Mouse (Mus musculus): Measurements from ENCODE around the gene Emd. TPM values are rescaled to one million over a fixed set of nuclear protein-coding genes. Genes with fewer than 3 reads are reported as not detected.
A peak's percentile ranks its signal among the peaks of the same experiment; 100 is the strongest.

Gene Emd
- total RNA-seq, 2 experiments from 2014 or later: 33.0 to 35.6 TPM

DNA sequence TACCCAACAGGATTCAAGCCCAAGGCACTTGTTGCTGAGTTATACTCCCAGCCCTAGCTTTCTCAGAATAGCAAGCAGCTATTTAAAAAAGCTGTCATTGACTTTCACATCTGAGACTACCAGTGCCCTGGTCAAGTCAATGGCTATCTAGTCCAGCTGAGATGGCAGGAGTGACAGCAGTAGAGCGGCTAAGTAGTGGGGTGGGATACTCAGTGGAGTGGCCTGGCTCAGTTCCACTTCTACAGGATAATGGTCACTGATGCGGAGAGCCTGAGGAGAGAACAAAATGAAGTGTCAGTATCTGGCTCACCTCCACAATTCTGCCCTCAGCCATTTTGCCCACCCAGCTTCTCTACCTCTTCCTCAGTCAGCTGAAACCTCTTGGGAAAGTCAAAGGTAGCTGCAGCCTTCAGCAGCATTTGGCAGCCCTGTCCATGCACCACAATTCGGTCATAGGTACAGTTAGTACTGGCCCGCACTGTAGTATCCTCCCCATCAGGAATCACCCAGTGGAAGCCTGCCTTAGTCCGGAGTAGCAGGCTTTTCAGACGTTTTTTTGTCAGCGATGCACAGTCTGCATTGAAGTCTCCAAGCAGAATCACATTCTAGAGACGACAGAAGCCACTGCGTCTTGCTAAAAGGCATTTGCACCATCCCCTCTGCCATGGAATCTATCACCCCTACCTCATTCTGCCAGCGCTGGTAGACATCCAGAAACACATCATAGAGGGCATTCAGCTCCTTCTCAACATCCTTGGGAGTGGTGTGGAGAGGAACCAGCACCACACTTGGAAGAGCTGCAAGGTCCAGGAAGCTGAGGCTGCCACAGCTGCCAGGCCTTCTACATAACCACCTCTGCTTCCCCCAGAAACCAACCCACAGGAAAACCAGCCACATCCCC lies 19.2 kb downstream of the Emd start:
- DNase-seq: no peak

DNA sequence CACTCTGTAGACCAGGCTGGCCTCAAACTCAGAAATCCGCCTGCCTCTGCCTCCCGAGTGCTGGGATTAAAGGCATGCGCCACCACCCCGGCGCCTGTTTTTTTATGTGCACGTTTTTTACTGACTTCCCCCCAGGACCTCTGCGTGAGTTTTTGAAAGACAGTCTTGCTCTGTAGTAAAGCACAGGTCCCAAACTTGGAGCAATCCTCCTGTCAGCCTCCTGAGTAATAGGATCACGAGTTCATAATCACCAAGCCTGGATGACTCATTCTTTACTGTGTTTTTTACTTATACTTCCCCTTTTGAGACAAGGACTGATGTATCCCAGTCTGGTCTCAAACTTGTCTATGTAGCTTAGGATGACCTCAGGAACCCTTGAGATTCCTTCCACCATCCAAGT lies 23.4 kb downstream of the Emd start:
- no peak for DNase-seq

DNA sequence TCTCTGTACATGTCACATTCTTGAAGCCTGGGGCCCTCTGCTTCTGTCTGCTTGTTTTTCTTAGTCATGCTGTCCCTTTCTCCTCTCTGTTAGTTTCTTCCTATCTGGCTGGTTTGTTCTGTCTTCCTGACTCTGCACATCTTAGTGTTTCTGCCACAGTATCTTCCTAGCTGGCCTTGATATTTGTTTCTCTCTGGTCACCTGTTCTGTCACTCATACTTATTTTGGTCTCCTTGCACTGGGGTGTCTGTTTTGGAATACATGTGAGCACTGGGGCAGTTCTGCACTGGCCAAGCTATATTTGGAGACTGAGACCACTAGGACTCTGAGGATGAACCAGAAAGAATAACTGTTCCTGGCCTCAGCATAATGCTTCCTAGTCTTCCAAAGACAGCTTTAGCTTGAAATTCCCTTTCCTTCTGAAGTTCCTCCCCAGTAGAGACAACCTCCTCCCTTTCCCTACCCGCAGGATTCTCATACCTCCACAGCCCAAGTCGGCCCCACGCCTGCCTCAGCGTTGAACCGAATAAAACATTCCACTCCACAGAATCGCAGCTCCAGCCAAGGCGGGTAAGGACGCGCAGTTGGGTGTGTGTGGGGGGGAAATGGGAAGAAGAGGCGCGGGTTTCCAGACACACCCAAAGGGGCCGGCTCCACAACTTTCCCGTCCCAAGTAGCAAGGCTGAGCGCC lies 26.7 kb downstream of the Emd start:
- DNase-seq: no peak

DNA sequence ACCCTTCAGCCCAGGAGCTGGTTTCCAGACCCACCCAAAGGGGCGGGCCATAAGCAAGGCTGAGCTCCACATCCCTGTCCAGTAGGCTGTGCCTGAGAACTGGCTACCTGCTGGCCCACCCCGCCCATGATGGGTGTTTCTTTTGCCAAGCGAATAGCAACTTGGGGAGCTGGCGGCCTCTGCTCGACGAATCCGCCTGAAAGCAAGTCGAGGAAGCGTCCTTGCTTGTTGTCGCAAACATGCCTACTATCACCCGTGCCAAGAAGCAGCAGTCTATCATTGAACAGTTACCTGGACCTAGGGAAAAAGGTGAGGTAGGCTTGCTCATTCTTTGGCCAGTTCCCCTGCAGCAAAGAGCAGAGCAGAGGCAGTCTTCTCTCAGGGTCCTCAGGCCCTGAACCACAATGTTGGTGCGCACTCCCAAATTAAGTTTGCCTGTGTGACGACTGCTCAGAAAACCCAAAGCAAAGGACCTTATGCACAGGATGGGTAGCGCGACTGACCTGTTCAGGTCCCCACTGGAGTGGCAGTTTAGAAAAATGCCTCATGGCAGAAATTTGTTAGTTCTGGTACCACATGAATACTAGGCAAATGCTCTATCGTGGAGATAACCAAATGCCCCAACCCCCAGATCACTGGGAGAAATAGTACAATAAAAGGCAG lies 27.4 kb downstream of the Emd start, which contains the start of the genes Taz and Dnase1l1:
Taz (plus strand) TSS at position 181 of the 663 bp plus-strand sequence.
Dnase1l1 (minus strand) TSS at position 606 of the 663 bp plus-strand sequence.
- DNase-seq: peak in 1 of 2 experiments; percentile 25

DNA sequence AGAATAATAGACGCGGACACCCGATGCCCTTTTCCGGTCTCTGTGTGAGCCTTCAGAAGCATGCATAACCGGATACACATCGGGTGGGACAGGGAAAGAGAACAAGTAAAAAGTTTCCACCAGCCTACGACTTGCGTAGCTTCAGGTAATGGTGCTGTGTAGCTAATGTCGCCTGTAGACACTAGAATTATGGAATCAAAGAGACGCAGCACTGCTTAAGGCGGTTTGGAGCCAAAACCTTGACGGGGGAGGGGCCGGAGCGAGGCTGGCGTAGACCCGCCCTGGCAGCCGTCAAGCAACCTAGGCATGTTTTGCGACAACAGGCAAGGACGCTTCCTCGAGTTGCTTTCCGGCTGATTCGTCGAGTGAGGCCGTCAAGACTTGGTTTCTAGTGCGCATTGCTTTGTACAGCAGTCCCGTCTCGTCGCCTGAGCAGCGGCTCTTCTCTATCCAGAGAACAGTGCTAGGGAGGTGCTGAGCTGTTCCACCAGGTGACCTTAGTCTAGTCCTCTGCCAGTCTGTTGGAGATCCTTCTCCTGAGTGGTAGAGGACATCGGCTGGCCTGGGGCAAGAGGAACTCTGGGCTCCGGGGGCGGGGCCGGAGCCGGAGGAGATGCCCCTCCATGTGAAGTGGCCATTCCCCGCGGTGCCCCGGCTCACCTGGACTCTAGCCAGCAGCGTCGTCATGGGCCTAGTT lies 28.1 kb downstream of the Emd start:
- DNase-seq: peak; percentile 80

DNA sequence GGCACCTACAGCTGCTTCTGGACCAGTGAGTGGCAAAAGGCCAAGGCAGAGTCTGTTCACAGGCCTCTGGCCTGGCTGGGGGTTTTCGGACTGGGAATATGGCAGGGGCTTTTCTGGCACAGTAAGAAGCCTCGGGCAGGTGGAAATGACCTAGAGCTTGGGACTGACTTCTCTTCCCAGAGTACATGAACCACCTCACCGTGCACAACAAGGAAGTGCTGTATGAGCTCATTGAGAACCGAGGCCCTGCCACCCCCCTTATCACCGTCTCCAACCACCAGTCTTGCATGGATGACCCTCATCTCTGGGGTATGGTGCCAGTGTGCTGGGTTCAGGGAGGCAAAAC lies 28.6 kb downstream of the Emd start:
- no peak for DNase-seq

DNA sequence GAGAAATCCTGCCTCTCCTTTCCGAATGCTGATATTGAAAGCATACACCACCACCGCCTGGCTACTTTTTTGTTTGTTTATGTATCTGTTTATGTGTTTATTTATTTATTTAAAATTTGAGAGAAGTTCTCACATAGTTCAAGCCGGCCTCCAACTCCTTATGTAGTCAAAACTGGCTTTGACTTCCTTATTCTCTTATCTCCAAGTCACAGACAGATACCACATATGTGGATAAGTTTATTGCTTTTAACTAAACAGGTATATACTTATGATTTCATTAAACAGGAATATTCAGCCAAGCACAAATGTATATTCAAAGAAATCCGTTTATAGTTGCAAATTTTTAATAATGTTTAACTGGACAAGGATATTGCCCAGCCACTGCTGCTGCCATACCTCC lies 38.9 kb downstream of the Emd start:
- no peak for DNase-seq

DNA sequence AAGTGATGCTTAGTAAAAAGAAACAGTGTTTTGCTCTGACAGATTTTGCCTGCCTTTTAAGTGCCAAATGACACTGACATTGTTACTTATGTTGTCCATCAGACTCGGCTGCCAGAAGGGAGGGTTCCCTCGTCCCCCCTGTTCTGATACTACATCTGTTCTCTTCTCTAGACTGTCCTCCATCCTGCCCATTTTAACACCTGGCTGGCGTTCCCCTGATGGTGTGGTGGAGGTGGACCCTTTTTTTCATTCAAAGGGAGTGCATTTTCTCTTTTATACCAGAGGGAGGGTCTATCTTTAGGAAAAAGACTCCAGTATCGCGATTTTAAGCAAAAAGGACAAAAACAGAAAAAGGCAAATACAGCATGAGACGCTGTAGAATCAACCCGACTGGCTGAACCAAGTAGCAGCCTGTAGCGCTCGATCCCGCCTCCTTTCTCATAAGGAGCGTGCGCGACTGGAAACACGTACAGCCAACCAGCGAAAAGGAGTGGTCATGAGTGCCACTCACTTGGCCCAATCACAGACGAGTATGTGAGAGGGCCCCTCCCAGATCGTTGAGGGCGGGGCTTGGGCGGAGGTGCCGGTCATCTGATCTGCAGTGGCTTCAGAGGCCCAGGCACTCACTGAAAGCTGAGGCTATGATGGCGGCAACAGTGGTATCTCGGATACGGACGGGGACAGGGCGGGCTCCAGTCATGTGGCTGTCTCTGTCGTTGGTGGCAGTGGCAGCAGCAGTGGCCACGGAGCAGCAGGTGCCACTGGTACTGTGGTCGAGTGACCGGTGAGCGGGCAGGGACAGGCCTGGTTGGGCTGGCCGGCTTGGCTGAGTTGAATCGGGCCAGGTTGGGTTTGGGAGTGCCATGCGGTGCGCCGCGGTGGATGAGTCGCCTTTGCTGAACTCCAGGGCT lies 42.3 kb downstream of the Emd start, which contains the start of gene Atp6ap1:
Atp6ap1 (plus strand) TSS at position 560 of the 911 bp plus-strand sequence.
- DNase-seq: peak; percentile 91 to 92

DNA sequence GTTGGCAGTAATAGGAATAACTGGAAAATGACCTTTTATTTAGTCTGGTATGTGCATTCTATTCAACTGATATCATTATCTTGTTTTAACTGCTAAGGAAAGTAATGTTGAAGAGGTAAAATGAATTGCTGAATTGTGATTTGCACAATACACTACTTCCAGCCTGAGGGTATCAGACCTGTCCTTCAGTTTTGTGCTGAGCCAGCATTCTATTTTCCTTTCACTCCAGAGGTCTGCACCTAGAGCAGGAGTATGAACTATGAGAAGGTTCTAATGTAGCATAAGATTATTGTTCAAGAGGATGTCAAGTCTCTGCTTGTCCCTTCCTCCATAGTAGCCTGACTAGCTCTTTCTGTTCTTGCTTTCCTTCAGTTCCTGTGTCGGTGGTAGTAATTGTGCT lies 43.9 kb downstream of the Emd start:
- DNase-seq: no peak

DNA sequence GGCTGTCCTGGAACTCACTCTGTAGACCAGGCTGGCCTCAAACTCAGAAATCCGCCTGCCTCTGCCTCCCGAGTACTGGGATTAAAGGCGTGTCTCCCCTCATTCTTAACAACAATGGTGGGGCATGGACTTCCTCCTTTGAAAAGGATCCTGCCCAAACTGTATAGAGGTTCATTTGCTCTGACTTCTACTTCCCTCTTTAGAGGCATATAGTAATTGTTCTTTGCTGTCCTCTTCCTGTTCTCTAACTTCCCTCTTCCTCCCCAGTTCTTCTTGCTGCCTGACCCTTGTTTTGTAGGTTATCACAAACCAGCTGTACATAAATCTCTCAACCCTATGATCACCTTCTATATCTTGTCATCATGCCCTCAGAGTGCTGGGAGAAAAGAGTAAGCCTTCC lies 45.2 kb downstream of the Emd start:
- DNase-seq: no peak

DNA sequence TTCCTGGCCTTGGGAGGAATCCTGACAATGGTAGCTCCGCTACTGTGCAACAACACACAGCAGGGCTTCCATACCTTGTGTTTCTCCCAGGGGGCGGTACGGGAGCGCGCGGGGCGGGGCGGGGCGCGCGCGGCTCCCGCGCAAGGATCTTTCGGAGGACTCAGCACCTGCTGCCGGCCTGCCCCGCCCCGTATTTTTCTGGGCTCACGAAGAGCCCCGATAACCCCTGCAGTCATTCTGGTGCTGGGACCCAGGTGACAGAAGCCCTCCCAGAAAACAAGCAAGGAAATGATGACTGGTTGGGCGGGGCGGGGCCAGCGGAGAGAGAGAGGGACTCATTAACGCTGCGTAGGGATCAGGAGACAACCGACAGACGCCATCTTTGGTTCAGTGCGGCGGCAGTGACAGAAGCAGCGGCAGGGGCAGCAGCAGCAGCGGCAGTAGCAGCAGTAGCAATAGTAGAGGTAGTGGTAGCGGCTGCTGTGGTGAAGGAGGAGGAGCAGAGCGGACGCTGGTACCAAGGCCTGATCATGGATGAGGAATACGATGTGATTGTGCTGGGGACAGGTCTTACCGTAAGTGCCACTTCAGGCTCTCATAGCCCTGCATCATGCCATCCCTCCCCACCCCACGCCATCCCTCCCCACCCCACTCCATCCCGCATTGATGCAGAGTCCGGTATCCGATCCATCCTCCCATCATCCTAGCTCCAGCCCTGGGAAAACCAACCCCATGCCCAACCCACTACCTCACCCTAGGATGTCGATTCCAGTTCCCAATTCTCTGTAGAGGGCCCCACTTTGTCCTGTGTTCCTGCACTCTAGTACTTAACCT lies 50.6 kb downstream of the Emd start, which contains the start of gene Gdi1:
Gdi1 (plus strand) TSS at position 132 of the 834 bp plus-strand sequence.
- DNase-seq: peak; percentile 68 to 69

Small RNA genes within 50 kb of the gene (microRNA-seq; reads per million reads assigned to microRNA genes)
- 0 reads per million in 2 experiments for gene Mir7091

Other genes starting within 250 kb of the Emd start
- 10 to 100 TPM; 48.3 to 59.9 TPM for gene Irak1, start 230.8 kb upstream of the Emd start, total RNA-seq (2021)
- gene Opn1mw, start 127.2 kb upstream of the Emd start, total RNA-seq (2021): 1 to 10 TPM; 1.1 TPM
- 10 to 100 TPM; 88.1 to 92.4 TPM for gene Mecp2, start 119.3 kb upstream of the Emd start, total RNA-seq (2021)
- gene Tex28, start 86.8 kb upstream of the Emd start, total RNA-seq (2021): not detected
- not detected for gene Tktl1, start 77.4 kb upstream of the Emd start, total RNA-seq (2021)
- gene Flna, start 4.9 kb upstream of the Emd start, total RNA-seq (2021): 10 to 100 TPM; 75.2 to 93.2 TPM
- 100 to 1,000 TPM; 191 to 202 TPM for gene Rpl10, start 16.1 kb downstream of the Emd start, total RNA-seq (2021)
- gene Taz, start 27.2 kb downstream of the Emd start, total RNA-seq (2021): 10 to 100 TPM; 64.5 to 65.9 TPM
- gene Dnase1l1, start 27.6 kb downstream of the Emd start, total RNA-seq (2021): 1 to 10 TPM; 2.1 to 2.7 TPM
- gene Atp6ap1, start 42.4 kb downstream of the Emd start, total RNA-seq (2021): 100 to 1,000 TPM; 320 to 335 TPM
- 100 to 1,000 TPM; 582 to 603 TPM for gene Gdi1, start 50.3 kb downstream of the Emd start, total RNA-seq (2021)
- gene Fam50a, start 58.3 kb downstream of the Emd start, total RNA-seq (2021): 10 to 100 TPM; 28.9 to 33.8 TPM
- 10 to 100 TPM; 32.4 to 33.6 TPM for gene Plxna3, start 74.4 kb downstream of the Emd start, total RNA-seq (2021)
- 10 to 100 TPM; 25.1 to 26.4 TPM for gene Lage3, start 98.9 kb downstream of the Emd start, total RNA-seq (2021)
- gene Ubl4a, start 118.5 kb downstream of the Emd start, total RNA-seq (2021): 10 to 100 TPM; 67.7 to 68.7 TPM
- gene Slc10a3, start 118.7 kb downstream of the Emd start, total RNA-seq (2021): 1 to 10 TPM; 2.1 to 3.3 TPM
- 10 to 100 TPM; 18.8 to 24.2 TPM for gene Fam3a, start 138.6 kb downstream of the Emd start, total RNA-seq (2021)
- 10 to 100 TPM; 47.1 to 50.4 TPM for gene Ikbkg, start 138.6 kb downstream of the Emd start, total RNA-seq (2021)
- 10 to 100 TPM; 24.9 to 29.5 TPM for gene G6pdx, start 174.5 kb downstream of the Emd start, total RNA-seq (2021)
- not detected for gene Gm6880, start 226.7 kb downstream of the Emd start, total RNA-seq (2021)

Measured in layer of hippocampus, postnatal 36 days (tissue).